Mouse (Mus musculus) ES-Bruce4 (cell line): Measurements from ENCODE around the gene Fxyd4.

Experiments used
- CTCF ChIP-seq: IDR thresholded peaks from one replicate; pipeline ENCODE4 v1.8.1; 2011; ENCODE audit warnings: low read depth, low read length
- EP300 ChIP-seq: IDR thresholded peaks from 2 replicates; pipeline ENCODE4 v1.6.1; 2011; ENCODE audit warnings: low read depth, low read length; ENCODE audit not compliant: insufficient read depth

DNA sequence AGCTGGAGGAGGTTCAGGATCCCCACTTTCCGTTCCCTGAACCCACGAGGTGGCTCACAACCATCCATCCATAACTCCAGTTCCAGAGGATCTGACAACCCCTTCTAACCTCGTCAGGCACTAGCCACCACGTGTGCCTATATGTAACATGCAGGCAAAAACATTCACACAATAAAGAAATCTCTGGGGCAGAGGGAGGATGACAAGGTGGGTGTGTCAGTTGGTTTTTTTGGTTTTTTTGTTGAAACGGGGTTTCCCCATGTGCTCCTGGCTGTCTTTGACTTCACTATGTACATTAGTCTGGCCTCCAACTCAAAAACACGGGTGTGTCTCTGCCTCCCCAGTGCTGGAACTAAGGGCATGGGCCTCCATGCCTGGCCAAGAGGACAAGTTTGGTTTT, 47.2 kb downstream of the Fxyd4 start:
- TF ChIP-seq EP300 (no peak), CTCF (no peak)
